Mouse (Mus musculus) heart, embryonic 15.5 days (tissue): ENCODE measurements around the gene Tex14. TPM values are rescaled to one million over a fixed set of nuclear protein-coding genes. Genes with fewer than 3 reads are reported as not detected.
"Not testable (repeated sequence)": the region's sequence is repeated elsewhere in the genome, so short reads cannot be mapped to it uniquely, and the experiment has no call there.

Source experiments
- ATAC-seq: fragments of 200-750 bp; cut with Nextera tagmentation; replicated peaks from 2 replicates; pipeline ENCODE4 v1.8.0; 2017; ENCODE audit warnings: low read depth, moderate TSS enrichment; ENCODE audit not compliant: insufficient number of reproducible peaks, insufficient read depth, low FRiP score
- H3K27ac ChIP-seq: fragments of 300-500 bp; sonication (generic); 2 replicates; pipeline ENCODE4 v1.5.1; 2015; ENCODE audit warnings: mild to moderate bottlenecking, inconsistent platforms
- H3K27me3 ChIP-seq: fragments of 300-500 bp; sonication (generic); 2 replicates; pipeline ENCODE4 v1.6.1; 2015; ENCODE audit warnings: inconsistent platforms
- H3K36me3 ChIP-seq: fragments of 300-500 bp; sonication (generic); 2 replicates; pipeline ENCODE4 v1.6.1; 2015; ENCODE audit warnings: mild to moderate bottlenecking, inconsistent platforms
- H3K4me1 ChIP-seq: fragments of 300-500 bp; sonication (generic); replicated peaks from 2 replicates; pipeline ENCODE4 v1.6.1; 2015; ENCODE audit warnings: inconsistent platforms
- H3K4me2 ChIP-seq: fragments of 300-500 bp; sonication (generic); 2 replicates; pipeline ENCODE4 v1.6.1; 2015; ENCODE audit warnings: inconsistent platforms, mild to moderate bottlenecking, moderate library complexity
- H3K4me3 ChIP-seq: fragments of 300-500 bp; sonication (generic); 2 replicates; pipeline ENCODE4 v1.5.1; 2015; ENCODE audit warnings: mild to moderate bottlenecking, inconsistent platforms
- H3K9ac ChIP-seq: fragments of 300-500 bp; sonication (generic); 2 replicates; pipeline ENCODE4 v1.6.1; 2015; ENCODE audit warnings: mild to moderate bottlenecking, inconsistent platforms
- H3K9me3 ChIP-seq: fragments of 300-500 bp; sonication (generic); replicated peaks from 2 replicates; pipeline ENCODE4 v1.6.1; 2016; ENCODE audit warnings: inconsistent platforms
- WGBS: fragments of 180-500 bp; shearing (Covaris S2); methylation state at CpG from one replicate; pipeline ENCODE4 v1.1.7; 2015; ENCODE audit warnings: mixed read lengths; 5-methylcytosine and 5-hydroxymethylcytosine counted together
- polyA plus RNA-seq: library from polyadenylated mRNA; unstranded; fragments of >200 nt; fragmentation: Nextera tagmentation; extraction: Ambion mirVana; gene quantifications from 2 replicates; pipeline ENCODE4 v1.2.1, GENCODE M21; 2015

The Tex14 gene
- polyA plus RNA-seq, 1 experiment from 2014 or later, result 0.24 TPM

- not testable (repeated sequence) for H3K4me3 ChIP-seq, H3K27ac ChIP-seq, H3K9me3 ChIP-seq, H3K36me3 ChIP-seq, ATAC-seq, H3K9ac ChIP-seq, H3K27me3 ChIP-seq
- Histone ChIP-seq H3K4me2 (0 out of 2 replicates have a peak overlapping the region, but pooled peaks have one; percentile 29), H3K4me1 (peaks cover 16% of the 10 kb centered on the region)
- WGBS, result 77% methylated on average over 8 of the region's 8 CpGs
Measured at GRCm38 (mm10) chr11:87452779-87453178, 47.9 kb downstream of the Tex14 start.

- Histone ChIP-seq H3K27ac (no peak overlapping the region), H3K9ac (no peak overlapping the region), H3K9me3 (no peaks in the 10 kb centered on the region), H3K36me3 (no peaks in the 10 kb centered on the region), H3K4me3 (no peak overlapping the region), H3K4me1 (peaks cover 15% of the 10 kb centered on the region), H3K27me3 (no peaks in the 10 kb centered on the region), H3K4me2 (peak overlapping the region; percentile 29; the same call in 1 of the 2 replicates)
- 20% methylated on average over 13 of the region's 13 CpGs for WGBS
- no peak for ATAC-seq
Measured at GRCm38 (mm10) chr11:87453216-87454034, 48.6 kb downstream of the Tex14 start.

GRCm38 (mm10) chr11:87454035-87454690, 49.3 kb downstream of the Tex14 start:
- H3K9ac ChIP-seq, result no peak overlapping the region
- 80% methylated on average over 2 of the region's 2 CpGs for WGBS

GRCm38 (mm10) chr11:87455573-87455972, 50.7 kb downstream of the Tex14 start:
- WGBS, result 94% methylated on average over 5 of the region's 5 CpGs
- H3K4me1 ChIP-seq, result peaks cover 10% of the 10 kb centered on the region
- ATAC-seq, result no peak

More at GRCm38 (mm10) chr11:87454035-87454690, 49.3 kb downstream of the Tex14 start:
- Histone ChIP-seq H3K27me3 (no peaks in the 10 kb centered on the region), H3K4me1 (peaks cover 12% of the 10 kb centered on the region), H3K4me3 (no peak overlapping the region), H3K36me3 (no peaks in the 10 kb centered on the region), H3K4me2 (no peak overlapping the region), H3K9me3 (no peaks in the 10 kb centered on the region), H3K27ac (no peak overlapping the region)
- no peak for ATAC-seq

DNA sequence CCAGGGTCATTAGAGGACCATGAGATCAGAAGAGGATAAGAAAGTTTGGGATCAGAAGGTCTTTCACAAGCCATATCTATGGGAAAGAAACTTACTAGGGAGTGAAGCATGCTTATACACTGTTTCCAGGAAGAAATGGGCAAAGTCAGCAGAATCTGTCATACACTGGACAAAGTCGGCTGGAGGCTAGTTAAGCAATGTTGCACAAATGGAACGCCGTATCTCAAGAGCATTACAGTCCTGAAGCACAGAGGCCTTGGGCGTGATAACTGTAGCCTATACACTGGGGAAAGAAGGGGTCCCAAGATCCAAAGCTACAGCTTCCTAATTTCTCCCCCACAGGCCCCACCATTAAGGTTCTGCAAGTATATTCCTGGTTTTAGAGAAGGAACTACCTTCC, 51.1 kb downstream of the Tex14 start:
- H3K9me3 ChIP-seq, result no peaks in the 10 kb centered on the region
- no peak overlapping the region for H3K4me2 ChIP-seq
- no peak for ATAC-seq
- no peak overlapping the region for H3K27ac ChIP-seq
- H3K27me3 ChIP-seq, result no peaks in the 10 kb centered on the region
- H3K4me3 ChIP-seq, result no peak overlapping the region
- no peaks in the 10 kb centered on the region for H3K36me3 ChIP-seq
- 85% methylated on average over 4 of the region's 4 CpGs for WGBS
- peaks cover 10% of the 10 kb centered on the region for H3K4me1 ChIP-seq
- no peak overlapping the region for H3K9ac ChIP-seq

More at GRCm38 (mm10) chr11:87455573-87455972, 50.7 kb downstream of the Tex14 start:
- no peaks in the 10 kb centered on the region for H3K9me3 ChIP-seq
- H3K27ac ChIP-seq, result no peak overlapping the region
- no peaks in the 10 kb centered on the region for H3K27me3 ChIP-seq
- H3K9ac ChIP-seq, result no peak overlapping the region
- no peak overlapping the region for H3K4me3 ChIP-seq
- H3K4me2 ChIP-seq, result no peak overlapping the region
- H3K36me3 ChIP-seq, result no peaks in the 10 kb centered on the region

DNA sequence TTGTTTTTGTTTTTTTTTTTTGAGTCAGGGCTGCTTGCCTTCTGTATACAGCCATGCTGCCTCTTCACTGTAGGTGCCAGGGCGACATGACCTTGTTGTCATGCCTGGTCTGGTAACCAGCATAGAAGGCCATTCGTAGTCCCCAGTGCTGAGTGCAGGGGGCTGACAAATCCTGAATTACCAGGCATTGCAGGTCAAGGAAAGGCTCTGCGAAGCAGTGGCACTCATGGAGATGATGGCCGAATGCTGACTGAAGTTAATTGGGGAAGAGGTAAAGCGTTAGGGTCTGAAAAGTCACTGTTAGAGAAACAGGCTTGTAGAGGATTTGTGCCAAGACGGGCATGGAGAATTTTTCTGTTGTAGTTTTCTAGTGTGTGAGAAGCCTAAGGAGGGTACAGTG, 55.7 kb downstream of the Tex14 start:
- Histone ChIP-seq H3K9ac (no peak overlapping the region), H3K27me3 (no peaks in the 10 kb centered on the region), H3K27ac (no peak overlapping the region), H3K9me3 (no peaks in the 10 kb centered on the region), H3K4me3 (no peak overlapping the region), H3K4me1 (0 out of 2 replicates have a peak, but pooled peaks cover 3% of the 10 kb centered on the region), H3K36me3 (no peaks in the 10 kb centered on the region), H3K4me2 (no peak overlapping the region)
- WGBS, result 89% methylated on average over 6 of the region's 6 CpGs
- no peak for ATAC-seq

GRCm38 (mm10) chr11:87461780-87462460, 57.1 kb downstream of the Tex14 start:
- WGBS, result under 1% methylated on average over 26 of the region's 58 CpGs
- peak overlapping the region; percentile 3 for H3K9ac ChIP-seq
- not testable (repeated sequence) for H3K9me3 ChIP-seq, H3K4me1 ChIP-seq, H3K27me3 ChIP-seq, H3K36me3 ChIP-seq
- ATAC-seq, result peak; percentile 100
- H3K4me3 ChIP-seq, result peak overlapping the region; percentile 29
- peak overlapping the region; percentile 55 for H3K4me2 ChIP-seq
- H3K27ac ChIP-seq, result peak overlapping the region; percentile 79

DNA sequence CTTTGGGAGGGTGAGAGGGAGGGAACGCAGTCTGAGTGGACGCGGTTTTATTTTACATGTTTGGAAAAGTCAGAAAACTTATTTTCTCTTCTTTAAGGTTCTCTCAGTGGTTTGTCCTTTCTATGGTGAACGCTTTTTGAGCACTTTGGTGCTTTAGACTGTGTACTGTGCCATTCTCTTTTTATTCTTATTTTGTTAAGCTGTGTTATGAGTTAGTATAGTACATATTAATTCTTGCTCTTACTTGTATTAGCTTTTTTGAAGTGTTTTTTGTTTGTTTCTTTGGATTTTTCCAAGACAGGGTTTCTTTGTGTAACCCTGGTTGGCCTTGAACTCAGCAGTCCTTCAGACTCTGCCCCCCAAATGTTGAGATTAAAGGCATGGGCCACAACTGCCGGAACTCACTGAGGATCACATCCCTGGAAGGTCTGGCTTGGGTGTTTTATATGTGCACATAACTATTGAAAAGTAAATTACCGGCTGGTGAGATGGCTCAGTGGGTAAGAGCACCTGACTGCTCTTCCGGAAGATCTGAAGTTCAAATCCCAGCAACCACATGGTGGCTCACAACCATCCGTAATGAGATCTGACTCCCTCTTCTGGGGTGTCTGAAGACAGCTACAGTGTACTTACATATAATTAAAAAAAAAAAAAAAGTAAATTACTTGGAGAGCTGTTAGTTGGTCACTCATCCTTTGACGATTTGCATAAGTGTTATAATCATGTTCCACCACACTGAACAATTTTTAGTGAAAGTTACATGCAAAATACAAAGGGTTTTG, 57.8 kb downstream of the Tex14 start:
- no peak overlapping the region for H3K9ac ChIP-seq
- no peak; the same call in 1 of the 2 replicates for ATAC-seq
- H3K27ac ChIP-seq, result peak overlapping the region; percentile 79
- H3K9me3 ChIP-seq, result no peaks in the 10 kb centered on the region
- H3K4me1 ChIP-seq, result peaks cover 6% of the 10 kb centered on the region
- no peak overlapping the region for H3K4me3 ChIP-seq
- H3K36me3 ChIP-seq, result no peaks in the 10 kb centered on the region
- 0 out of 2 replicates have a peak overlapping the region, but pooled peaks have one; percentile 1 for H3K4me2 ChIP-seq
- WGBS, result 9% methylated on average over 9 of the region's 9 CpGs
- no peaks in the 10 kb centered on the region for H3K27me3 ChIP-seq

- no peak for ATAC-seq
Measured at GRCm38 (mm10) chr11:87463243-87463540, 58.3 kb downstream of the Tex14 start.

DNA sequence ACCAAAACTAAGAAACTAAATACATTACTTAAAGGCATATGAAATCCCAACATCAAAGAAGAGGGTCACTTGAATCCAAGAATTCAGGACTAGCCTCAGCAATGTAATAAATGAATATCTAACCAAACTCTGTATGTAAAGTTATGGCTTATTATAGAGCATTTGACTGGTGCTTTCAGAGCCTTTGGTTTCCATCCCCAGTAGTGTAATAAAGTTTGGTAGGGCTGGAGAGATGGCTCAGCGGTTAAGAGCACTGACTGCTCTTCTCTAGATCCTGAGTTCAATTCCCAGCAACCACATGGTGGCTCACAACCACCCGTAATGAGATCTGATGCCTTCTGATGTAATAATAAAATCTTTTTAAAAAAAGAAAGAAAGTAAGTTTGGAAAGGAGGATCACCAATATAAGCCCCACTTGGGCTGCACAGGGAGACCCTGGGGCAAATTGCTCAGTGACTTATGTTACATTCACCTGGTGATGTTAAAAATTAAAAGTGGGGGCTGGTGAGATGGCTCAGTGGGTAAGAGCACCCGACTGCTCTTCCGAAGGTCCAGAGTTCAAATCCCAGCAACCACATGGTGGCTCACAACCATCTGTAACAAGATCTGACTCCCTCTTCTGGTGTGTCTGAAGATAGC, 59.0 kb downstream of the Tex14 start:
- WGBS, result 86% methylated on average over 4 of the region's 4 CpGs
- H3K4me3 ChIP-seq, H3K9me3 ChIP-seq, H3K4me2 ChIP-seq, H3K9ac ChIP-seq, H3K36me3 ChIP-seq, H3K27ac ChIP-seq, ATAC-seq, H3K27me3 ChIP-seq, H3K4me1 ChIP-seq: not testable (repeated sequence)

More at GRCm38 (mm10) chr11:87463243-87463540, 58.3 kb downstream of the Tex14 start:
- H3K9me3 ChIP-seq, result no peaks in the 10 kb centered on the region
- 46% methylated on average over 5 of the region's 5 CpGs for WGBS
- peaks cover 8% of the 10 kb centered on the region for H3K4me1 ChIP-seq
- no peak overlapping the region for H3K9ac ChIP-seq
- no peak overlapping the region for H3K4me2 ChIP-seq
- no peaks in the 10 kb centered on the region for H3K36me3 ChIP-seq
- H3K4me3 ChIP-seq, result no peak overlapping the region
- H3K27ac ChIP-seq, result no peak overlapping the region
- H3K27me3 ChIP-seq, result no peaks in the 10 kb centered on the region
